Mouse (Mus musculus) megakaryocyte, adult 5-6 weeks (primary cell): ENCODE data around the gene Gipc1. TPM values are rescaled to one million over a fixed set of nuclear protein-coding genes. Genes with fewer than 3 reads are reported as not detected.

Experiments used
- ATAC-seq: 2 replicates; pipeline ENCODE4 v1.8.0; 2016; ENCODE audit warnings: mild to moderate bottlenecking, inconsistent platforms; ENCODE audit not compliant: poor library complexity, severe bottlenecking
- total RNA-seq, 2 experiments: library from RNA; stranded (forward) in 1 of 2; stranded (reverse) in 1 of 2; fragments of 153-499, 151-499 nt in 1 of 2; fragments of 221-1000, 200-1000 nt in 1 of 2; gene quantifications; 2 replicates each; pipeline versions ENCODE4 v1.2.3 to v1.2.4; 2015 to 2017

The Gipc1 gene
- total RNA-seq (2015) (15.4 and 16.4 TPM in 2 replicates), total RNA-seq (2017) (18.9 and 25.4 TPM in 2 replicates)

GRCm38 (mm10) chr8:83652030-83652743, at the start of gene Gipc1:
TSS of gene Gipc1 (plus strand) at chr8:83652677.
- ATAC-seq = peak; percentile 98

GRCm38 (mm10) chr8:83607661-83608397, 44.6 kb upstream of the Gipc1 start, which contains the start of the genes Tecr and Dnajb1:
TSS of gene Tecr (minus strand) at chr8:83607971.
TSS of gene Dnajb1 (plus strand) at chr8:83608193.
- peak; percentile 83 for ATAC-seq

- ATAC-seq = peak; percentile 54
These were observed 44.1 kb upstream of the Gipc1 start for GRCm38 (mm10) chr8:83608398-83608829.

- no peak for ATAC-seq
These were observed 43.4 kb upstream of the Gipc1 start for GRCm38 (mm10) chr8:83609086-83609485.

GRCm38 (mm10) chr8:83609547-83610180, 42.8 kb upstream of the Gipc1 start:
- no peak for ATAC-seq

- no peak for ATAC-seq
These were observed 40.6 kb upstream of the Gipc1 start for GRCm38 (mm10) chr8:83611921-83612320.

- ATAC-seq = no peak
These were observed 38.8 kb upstream of the Gipc1 start for GRCm38 (mm10) chr8:83613695-83614094.

GRCm38 (mm10) chr8:83616625-83617024, 35.9 kb upstream of the Gipc1 start:
- ATAC-seq = no peak

GRCm38 (mm10) chr8:83617111-83617510, 35.4 kb upstream of the Gipc1 start:
- no peak for ATAC-seq

- no peak for ATAC-seq
These were observed 33.9 kb upstream of the Gipc1 start for GRCm38 (mm10) chr8:83618566-83618965.

- no peak for ATAC-seq
These were observed 32.8 kb upstream of the Gipc1 start for GRCm38 (mm10) chr8:83619568-83620285.

GRCm38 (mm10) chr8:83621691-83622388, 30.6 kb upstream of the Gipc1 start:
- no peak; the same call in 1 of the 2 replicates for ATAC-seq

GRCm38 (mm10) chr8:83622389-83622989, 30.0 kb upstream of the Gipc1 start:
- ATAC-seq = peak; percentile 96

- no peak for ATAC-seq
These were observed 28.9 kb upstream of the Gipc1 start for GRCm38 (mm10) chr8:83623549-83623948.

- ATAC-seq = no peak
These were observed 27.7 kb upstream of the Gipc1 start for GRCm38 (mm10) chr8:83624739-83625138.

GRCm38 (mm10) chr8:83625676-83626299, 26.7 kb upstream of the Gipc1 start:
- no peak for ATAC-seq

- ATAC-seq = no peak
These were observed 20.3 kb upstream of the Gipc1 start for GRCm38 (mm10) chr8:83632083-83632707.

GRCm38 (mm10) chr8:83638856-83639255, 13.6 kb upstream of the Gipc1 start:
- ATAC-seq = no peak

GRCm38 (mm10) chr8:83639649-83640048, 12.8 kb upstream of the Gipc1 start:
- ATAC-seq = no peak
